Mouse (Mus musculus): ENCODE results near the gene Fndc3b. TPM values are rescaled to one million over a fixed set of nuclear protein-coding genes. Genes with fewer than 3 reads are reported as not detected.
A peak's percentile ranks its signal among the peaks of the same experiment; 100 is the strongest.

Fndc3b gene
- polyA plus RNA-seq, 1 experiment from 2014 or later, result 10.5 TPM

- Histone ChIP-seq H3K4me1 (ENCODE audit: control insufficient read depth, insufficient read depth, low read length) (peaks cover 9% of the 10 kb centered on the region), H3K36me3 (replicated peaks; ENCODE audit: control insufficient read depth, insufficient read depth, low read depth, low read length) (no peaks in the 10 kb centered on the region), H3K4me3 (ENCODE audit: low read depth, low read length) (no peak overlapping the region), H3K27ac (replicated peaks; ENCODE audit: low read depth, low read length) (no peak overlapping the region), H3K4me2 (ENCODE audit: low read depth, low read length) (no peak overlapping the region), H3K27me3 (ENCODE audit: control insufficient read depth, insufficient read depth, low read length) (no peaks in the 10 kb centered on the region), H3K9ac (replicated peaks; ENCODE audit: low read length) (no peak overlapping the region), H3K9me3 (replicated peaks; ENCODE audit: control insufficient read depth, low read length) (no peaks in the 10 kb centered on the region)
- ATAC-seq (replicated peaks; ENCODE audit: insufficient number of reproducible peaks, low FRiP score, low TSS enrichment, low read depth), result no peak
- no peak for DNase-seq (ENCODE audit: low spot score)
- 65% methylated on average over 3 of the region's 3 CpGs for WGBS
Measured at GRCm38 (mm10) chr3:27605081-27605480, 106.0 kb downstream of the Fndc3b start.

- Histone ChIP-seq H3K9me3 (replicated peaks; ENCODE audit: control insufficient read depth, low read length) (no peaks in the 10 kb centered on the region), H3K36me3 (replicated peaks; ENCODE audit: control insufficient read depth, insufficient read depth, low read depth, low read length) (no peaks in the 10 kb centered on the region), H3K4me2 (ENCODE audit: low read depth, low read length) (no peak overlapping the region), H3K27me3 (ENCODE audit: control insufficient read depth, insufficient read depth, low read length) (no peaks in the 10 kb centered on the region), H3K27ac (replicated peaks; ENCODE audit: low read depth, low read length) (no peak overlapping the region), H3K4me1 (ENCODE audit: control insufficient read depth, insufficient read depth, low read length) (peaks cover 9% of the 10 kb centered on the region), H3K4me3 (ENCODE audit: low read depth, low read length) (no peak overlapping the region), H3K9ac (replicated peaks; ENCODE audit: low read length) (no peak overlapping the region)
- WGBS, result 40% methylated on average over 4 of the region's 4 CpGs
- no peak for ATAC-seq (replicated peaks; ENCODE audit: insufficient number of reproducible peaks, low FRiP score, low TSS enrichment, low read depth)
- peak; percentile 35 for DNase-seq (ENCODE audit: low spot score)
Measured at GRCm38 (mm10) chr3:27604629-27605028, 106.5 kb downstream of the Fndc3b start.

- peaks cover 9% of the 10 kb centered on the region for H3K4me1 ChIP-seq (ENCODE audit: control insufficient read depth, insufficient read depth, low read length)
- H3K9ac ChIP-seq (replicated peaks; ENCODE audit: low read length), result no peak overlapping the region
- ATAC-seq (replicated peaks; ENCODE audit: insufficient number of reproducible peaks, low FRiP score, low TSS enrichment, low read depth) (no peak), DNase-seq (ENCODE audit: low spot score) (peak; percentile 33)
- no peak overlapping the region for H3K27ac ChIP-seq (replicated peaks; ENCODE audit: low read depth, low read length)
- no peak overlapping the region for H3K4me3 ChIP-seq (ENCODE audit: low read depth, low read length)
- 32% methylated on average over 13 of the region's 13 CpGs for WGBS
- H3K27me3 ChIP-seq (ENCODE audit: control insufficient read depth, insufficient read depth, low read length), result no peaks in the 10 kb centered on the region
- H3K9me3 ChIP-seq (replicated peaks; ENCODE audit: control insufficient read depth, low read length), result no peaks in the 10 kb centered on the region
- H3K4me2 ChIP-seq (ENCODE audit: low read depth, low read length), result no peak overlapping the region
- no peaks in the 10 kb centered on the region for H3K36me3 ChIP-seq (replicated peaks; ENCODE audit: control insufficient read depth, insufficient read depth, low read depth, low read length)
Measured at GRCm38 (mm10) chr3:27603905-27604620, 107.0 kb downstream of the Fndc3b start.

GRCm38 (mm10) chr3:27600645-27601044, 110.5 kb downstream of the Fndc3b start:
- ATAC-seq (replicated peaks; ENCODE audit: insufficient number of reproducible peaks, low FRiP score, low TSS enrichment, low read depth) (no peak), DNase-seq (ENCODE audit: low spot score) (no peak)
- no peak overlapping the region for H3K9ac ChIP-seq (replicated peaks; ENCODE audit: low read length)
- 51% methylated on average over 7 of the region's 7 CpGs for WGBS
- peaks cover 3% of the 10 kb centered on the region for H3K4me1 ChIP-seq (ENCODE audit: control insufficient read depth, insufficient read depth, low read length)
- no peak overlapping the region for H3K4me2 ChIP-seq (ENCODE audit: low read depth, low read length)
- no peaks in the 10 kb centered on the region for H3K36me3 ChIP-seq (replicated peaks; ENCODE audit: control insufficient read depth, insufficient read depth, low read depth, low read length)
- H3K4me3 ChIP-seq (ENCODE audit: low read depth, low read length), result no peak overlapping the region
- H3K9me3 ChIP-seq (replicated peaks; ENCODE audit: control insufficient read depth, low read length), result no peaks in the 10 kb centered on the region
- no peaks in the 10 kb centered on the region for H3K27me3 ChIP-seq (ENCODE audit: control insufficient read depth, insufficient read depth, low read length)
- H3K27ac ChIP-seq (replicated peaks; ENCODE audit: low read depth, low read length), result no peak overlapping the region

- no peak overlapping the region for H3K4me3 ChIP-seq (ENCODE audit: low read depth, low read length)
- no peaks in the 10 kb centered on the region for H3K36me3 ChIP-seq (replicated peaks; ENCODE audit: control insufficient read depth, insufficient read depth, low read depth, low read length)
- no peaks in the 10 kb centered on the region for H3K9me3 ChIP-seq (replicated peaks; ENCODE audit: control insufficient read depth, low read length)
- H3K27me3 ChIP-seq (ENCODE audit: control insufficient read depth, insufficient read depth, low read length), result no peaks in the 10 kb centered on the region
- H3K9ac ChIP-seq (replicated peaks; ENCODE audit: low read length), result no peak overlapping the region
- no peak for ATAC-seq (replicated peaks; ENCODE audit: insufficient number of reproducible peaks, low FRiP score, low TSS enrichment, low read depth)
- H3K4me2 ChIP-seq (ENCODE audit: low read depth, low read length), result no peak overlapping the region
- 85% methylated on average over 4 of the region's 4 CpGs for WGBS
- H3K4me1 ChIP-seq (ENCODE audit: control insufficient read depth, insufficient read depth, low read length), result peaks cover 3% of the 10 kb centered on the region
- no peak for DNase-seq (ENCODE audit: low spot score)
- no peak overlapping the region for H3K27ac ChIP-seq (replicated peaks; ENCODE audit: low read depth, low read length)
Measured at GRCm38 (mm10) chr3:27600197-27600596, 110.9 kb downstream of the Fndc3b start.

GRCm38 (mm10) chr3:27598437-27599382, 112.4 kb downstream of the Fndc3b start:
- 88% methylated on average over 11 of the region's 11 CpGs for WGBS
- Histone ChIP-seq H3K4me3 (ENCODE audit: low read depth, low read length) (no peak overlapping the region), H3K27me3 (ENCODE audit: control insufficient read depth, insufficient read depth, low read length) (no peaks in the 10 kb centered on the region), H3K9me3 (replicated peaks; ENCODE audit: control insufficient read depth, low read length) (no peaks in the 10 kb centered on the region), H3K4me2 (ENCODE audit: low read depth, low read length) (no peak overlapping the region), H3K9ac (replicated peaks; ENCODE audit: low read length) (no peak overlapping the region), H3K27ac (replicated peaks; ENCODE audit: low read depth, low read length) (no peak overlapping the region), H3K4me1 (ENCODE audit: control insufficient read depth, insufficient read depth, low read length) (peaks cover 3% of the 10 kb centered on the region), H3K36me3 (replicated peaks; ENCODE audit: control insufficient read depth, insufficient read depth, low read depth, low read length) (no peaks in the 10 kb centered on the region)
- DNase-seq (ENCODE audit: low spot score), result no peak
- no peak for ATAC-seq (replicated peaks; ENCODE audit: insufficient number of reproducible peaks, low FRiP score, low TSS enrichment, low read depth)

GRCm38 (mm10) chr3:27593485-27594138, 117.5 kb downstream of the Fndc3b start:
- ATAC-seq (replicated peaks; ENCODE audit: insufficient number of reproducible peaks, low FRiP score, low TSS enrichment, low read depth), result no peak
- Histone ChIP-seq H3K36me3 (replicated peaks; ENCODE audit: control insufficient read depth, insufficient read depth, low read depth, low read length) (no peaks in the 10 kb centered on the region), H3K9ac (replicated peaks; ENCODE audit: low read length) (no peak overlapping the region), H3K9me3 (replicated peaks; ENCODE audit: control insufficient read depth, low read length) (no peaks in the 10 kb centered on the region), H3K27me3 (ENCODE audit: control insufficient read depth, insufficient read depth, low read length) (no peaks in the 10 kb centered on the region; the same call in 1 of the 2 replicates), H3K27ac (replicated peaks; ENCODE audit: low read depth, low read length) (no peak overlapping the region), H3K4me3 (ENCODE audit: low read depth, low read length) (no peak overlapping the region), H3K4me1 (ENCODE audit: control insufficient read depth, insufficient read depth, low read length) (no peaks in the 10 kb centered on the region), H3K4me2 (ENCODE audit: low read depth, low read length) (no peak overlapping the region)
- DNase-seq (ENCODE audit: low spot score), result no peak
- 84% methylated on average over 7 of the region's 7 CpGs for WGBS
